ENCODE assay signal across 8 mouse cellular contexts in genomic region chr7:100537519-100537902, GRCm38 (mm10). TPM values are rescaled to one million over a fixed set of nuclear protein-coding genes. Genes with fewer than 3 reads are reported as not detected.
DNase-seq lines count a peak whose midpoint lies in the region; ATAC-seq and TF ChIP-seq lines count a peak whose summit lies in the region.

No protein-coding gene starts in this region.

- TF ChIP-seq CTCF in MEL (IDR thresholded peaks at IDR 0.05 in 2 of 3, conservative IDR thresholded peaks at IDR 0.05 in 1 of 3; ENCODE audit: control insufficient read depth in 1 of 3, insufficient read depth in 1 of 3, low read depth in 2 of 3, low read length in 3 of 3, poor library complexity in 1 of 3, severe bottlenecking in 1 of 3) = no peak

- 27% methylated on average over 7 of the region's 7 CpGs for WGBS in heart, embryonic 15.5 days
- WGBS in hindbrain, embryonic 12.5 days = 34% methylated on average over 7 of the region's 7 CpGs
- WGBS in midbrain, embryonic 10.5 days = 40% methylated on average over 7 of the region's 7 CpGs

- no peaks in the 10 kb centered on the region for H3K9me3 ChIP-seq in heart, embryonic 15.5 days (replicated peaks)
- H3K9me3 ChIP-seq in MEL (replicated peaks; ENCODE audit: insufficient read depth, low read length) = no peaks in the 10 kb centered on the region
- H3K9me3 ChIP-seq in hindbrain, embryonic 12.5 days (replicated peaks) = no peaks in the 10 kb centered on the region
- no peaks in the 10 kb centered on the region for H3K9me3 ChIP-seq in midbrain, embryonic 10.5 days (replicated peaks)

- TF ChIP-seq POLR2A in MEL (IDR thresholded peaks at IDR 0.05; ENCODE audit: control insufficient read depth in 1 of 2, insufficient read depth in 1 of 2, low read depth in 1 of 2, low read length in 2 of 2, poor library complexity in 1 of 2) = no peak

- peak overlapping the region; percentile 58 for H3K4me2 ChIP-seq in heart, embryonic 15.5 days
- H3K4me2 ChIP-seq in hindbrain, embryonic 12.5 days (replicated peaks) = peak overlapping the region; percentile 70

- peak overlapping the region; percentile 85; the same call in 1 of the 2 replicates for H3K27ac ChIP-seq in heart, embryonic 15.5 days
- H3K27ac ChIP-seq in MEL (ENCODE audit: control insufficient read depth, low read depth, low read length) = peak overlapping the region; percentile 74
- peak overlapping the region; percentile 90 for H3K27ac ChIP-seq in hindbrain, embryonic 12.5 days
- peak overlapping the region; percentile 85 for H3K27ac ChIP-seq in midbrain, embryonic 10.5 days (replicated peaks)

- DNase-seq in heart, adult 11 months = no peak
- no peak for DNase-seq in MEL (ENCODE audit: low read depth, low spot score)
- no peak for DNase-seq in midbrain, embryonic 10.5 days (ENCODE audit: low spot score)
- no peak for DNase-seq in spleen, postnatal 14 days (ENCODE audit: low spot score in 2 of 2)
- no peak for DNase-seq in thymus, postnatal 4 days

- peaks cover 20% of the 10 kb centered on the region for H3K36me3 ChIP-seq in heart, embryonic 15.5 days
- peaks cover 0 to 8% of the 10 kb centered on the region in 2 experiments; a peak in 2 of 4 replicates for H3K36me3 ChIP-seq in MEL (ENCODE audit: control insufficient read depth in 1 of 2, insufficient read depth in 2 of 2, low read length in 2 of 2)
- peaks cover 19% of the 10 kb centered on the region for H3K36me3 ChIP-seq in hindbrain, embryonic 12.5 days
- peaks cover 21% of the 10 kb centered on the region for H3K36me3 ChIP-seq in midbrain, embryonic 10.5 days

- H3K4me3 ChIP-seq in heart, embryonic 15.5 days = peak overlapping the region; percentile 70
- H3K4me3 ChIP-seq in MEL (ENCODE audit: control insufficient read depth in 1 of 2, insufficient read depth in 1 of 2, low read depth in 2 of 2, low read length in 2 of 2) = peak overlapping the region; percentile 71 to 82
- H3K4me3 ChIP-seq in hindbrain, embryonic 12.5 days = peak overlapping the region; percentile 76
- H3K4me3 ChIP-seq in midbrain, embryonic 10.5 days = peak overlapping the region; percentile 65

- H3K27me3 ChIP-seq in heart, embryonic 15.5 days = no peaks in the 10 kb centered on the region
- H3K27me3 ChIP-seq in MEL (ENCODE audit: control insufficient read depth in 1 of 2, insufficient read depth in 2 of 2, low read length in 2 of 2) = no peaks in the 10 kb centered on the region
- H3K27me3 ChIP-seq in hindbrain, embryonic 12.5 days = no peaks in the 10 kb centered on the region
- no peaks in the 10 kb centered on the region for H3K27me3 ChIP-seq in midbrain, embryonic 10.5 days (ENCODE audit: low read depth, poor library complexity, severe bottlenecking)

- peaks cover 8% of the 10 kb centered on the region; the same call in 1 of the 2 replicates for H3K4me1 ChIP-seq in heart, embryonic 15.5 days (replicated peaks)
- H3K4me1 ChIP-seq in MEL (ENCODE audit: control insufficient read depth in 1 of 2, insufficient read depth in 2 of 2, low read length in 2 of 2) = peaks cover 3 to 22% of the 10 kb centered on the region in 2 experiments
- peaks cover 11% of the 10 kb centered on the region for H3K4me1 ChIP-seq in hindbrain, embryonic 12.5 days
- H3K4me1 ChIP-seq in midbrain, embryonic 10.5 days = peaks cover 14% of the 10 kb centered on the region

- no peak for ATAC-seq in heart, embryonic 15.5 days (replicated peaks; ENCODE audit: insufficient number of reproducible peaks, insufficient read depth, low FRiP score, low read depth)
- no peak for ATAC-seq in hindbrain, embryonic 12.5 days (ENCODE audit: low FRiP score)
- ATAC-seq in erythroid progenitor cell, adult 5-6 weeks (replicated peaks; ENCODE audit: low FRiP score, poor library complexity, severe bottlenecking) = no peak

- H3K9ac ChIP-seq in heart, embryonic 15.5 days = peak overlapping the region; percentile 78
- peak overlapping the region; percentile 71 for H3K9ac ChIP-seq in MEL (ENCODE audit: control insufficient read depth, low read depth, low read length, poor library complexity, severe bottlenecking)
- peak overlapping the region; percentile 78 for H3K9ac ChIP-seq in hindbrain, embryonic 12.5 days

- H3K79me2 ChIP-seq in MEL (ENCODE audit: control insufficient read depth, insufficient read depth, low read length, poor library complexity) = peaks cover 2% of the 10 kb centered on the region

- no peak for TF ChIP-seq EP300 in MEL (IDR thresholded peaks at IDR 0.05; ENCODE audit: low read depth in 1 of 2, low read length in 2 of 2)

- TF ChIP-seq RAD21 in MEL (IDR thresholded peaks at IDR 0.05; ENCODE audit: low read depth, low read length) = no peak

TF ChIP-seq in MEL, 35 proteins besides CTCF, POLR2A, EP300 and RAD21:
- TF ChIP-seq KAT2A (conservative IDR thresholded peaks at IDR 0.05; ENCODE audit: low read depth, low read length) (no peak), CHD1 (IDR thresholded peaks at IDR 0.05; ENCODE audit: low read depth, low read length) (0 out of 2 replicates have a peak, but pooled peaks have one; percentile 83)

RNA-seq across cellular contexts. Expression of gene Coa4, which starts 0.6 kb away (rescaled TPM):
- 20.3 and 21.1 TPM in 2 replicates for polyA plus RNA-seq in heart, embryonic 15.5 days (2015; fragmentation: Nextera tagmentation; extraction: Ambion mirVana)
- 6.1 and 8.1 TPM in 2 replicates for total RNA-seq in MEL (2012; rRNA removed)
- polyA plus RNA-seq in MEL (2012; ENCODE audit: insufficient read depth in 1 of 2, insufficient read length in 2 of 2, low read depth in 1 of 2, low replicate concordance in 2 of 2, missing spikeins in 1 of 2) = 10 to 100 TPM in 1 of 2 experiments, not detected in 1; 13.8 TPM
- 13.4 and 15.6 TPM in 2 replicates for polyA plus RNA-seq in hindbrain, embryonic 12.5 days (2016; fragmentation: Nextera tagmentation; extraction: Ambion mirVana)
- 22.0 and 22.8 TPM in 2 replicates for polyA plus RNA-seq in midbrain, embryonic 10.5 days (2016; fragmentation: Nextera tagmentation; extraction: Ambion mirVana)
- total RNA-seq in erythroid progenitor cell, adult 5-6 weeks (2015; ENCODE audit: low replicate concordance) = 4.2 and 20.9 TPM in 2 replicates
- total RNA-seq in erythroid progenitor cell, adult 5-6 weeks (2017; ENCODE audit: low replicate concordance) = 3.9 and 6.8 TPM in 2 replicates

RNA-seq across cellular contexts. Expression of gene Dnajb13, which starts 22.8 kb away (rescaled TPM):
- polyA plus RNA-seq in heart, embryonic 15.5 days (2015; fragmentation: Nextera tagmentation; extraction: Ambion mirVana) = 0.18 and 0.70 TPM in 2 replicates
- 2.0 and 2.2 TPM in 2 replicates for total RNA-seq in MEL (2012; rRNA removed)
- polyA plus RNA-seq in MEL (2012; ENCODE audit: insufficient read depth in 1 of 2, insufficient read length in 2 of 2, low read depth in 1 of 2, low replicate concordance in 2 of 2, missing spikeins in 1 of 2) = 1 to 10 TPM in 1 of 2 experiments, not detected in 1; 3.6 TPM
- 5.0 and 8.2 TPM in 2 replicates for polyA plus RNA-seq in hindbrain, embryonic 12.5 days (2016; fragmentation: Nextera tagmentation; extraction: Ambion mirVana)
- polyA plus RNA-seq in midbrain, embryonic 10.5 days (2016; fragmentation: Nextera tagmentation; extraction: Ambion mirVana) = 0.42 and 0.81 TPM in 2 replicates
- 2.9 TPM in 1 of 2 replicates, not detected in the other for total RNA-seq in erythroid progenitor cell, adult 5-6 weeks (2015; ENCODE audit: low replicate concordance)
- 1.1 and 5.6 TPM in 2 replicates for total RNA-seq in erythroid progenitor cell, adult 5-6 weeks (2017; ENCODE audit: low replicate concordance)

RNA-seq across cellular contexts. Expression of gene Ucp2, which starts 44.4 kb away (rescaled TPM):
- polyA plus RNA-seq in heart, embryonic 15.5 days (2015; fragmentation: Nextera tagmentation; extraction: Ambion mirVana) = 109 and 179 TPM in 2 replicates
- 139 and 156 TPM in 2 replicates for total RNA-seq in MEL (2012; rRNA removed)
- 100 to 1,000 TPM in 1 of 2 experiments, not detected in 1; 724 TPM for polyA plus RNA-seq in MEL (2012; ENCODE audit: insufficient read depth in 1 of 2, insufficient read length in 2 of 2, low read depth in 1 of 2, low replicate concordance in 2 of 2, missing spikeins in 1 of 2)
- polyA plus RNA-seq in hindbrain, embryonic 12.5 days (2016; fragmentation: Nextera tagmentation; extraction: Ambion mirVana) = 123 and 130 TPM in 2 replicates
- 81.4 and 93.1 TPM in 2 replicates for polyA plus RNA-seq in midbrain, embryonic 10.5 days (2016; fragmentation: Nextera tagmentation; extraction: Ambion mirVana)
- total RNA-seq in erythroid progenitor cell, adult 5-6 weeks (2015; ENCODE audit: low replicate concordance) = 753 and 755 TPM in 2 replicates
- total RNA-seq in erythroid progenitor cell, adult 5-6 weeks (2017; ENCODE audit: low replicate concordance) = 595 and 716 TPM in 2 replicates
